Mouse (Mus musculus) brain, embryonic 14.5 days (tissue): ENCODE measurements around the gene Nfkbia.

Experiments
- CTCF ChIP-seq: fragments of 200-500 bp; IDR thresholded peaks from 2 replicates; pipeline ENCODE4 v1.5.1; 2012; ENCODE audit warnings: inconsistent platforms, mild to moderate bottlenecking, moderate library complexity, borderline replicate concordance; ENCODE audit not compliant: insufficient read depth, insufficient read length; ENCODE audit errors: extremely low read depth
- POLR2A ChIP-seq: fragments of 200-500 bp; IDR thresholded peaks from 2 replicates; pipeline ENCODE4 v1.6.1; 2012; ENCODE audit warnings: mild to moderate bottlenecking, inconsistent platforms, borderline replicate concordance; ENCODE audit not compliant: poor library complexity, insufficient read depth, insufficient read length, severe bottlenecking; ENCODE audit errors: extremely low read depth

DNA sequence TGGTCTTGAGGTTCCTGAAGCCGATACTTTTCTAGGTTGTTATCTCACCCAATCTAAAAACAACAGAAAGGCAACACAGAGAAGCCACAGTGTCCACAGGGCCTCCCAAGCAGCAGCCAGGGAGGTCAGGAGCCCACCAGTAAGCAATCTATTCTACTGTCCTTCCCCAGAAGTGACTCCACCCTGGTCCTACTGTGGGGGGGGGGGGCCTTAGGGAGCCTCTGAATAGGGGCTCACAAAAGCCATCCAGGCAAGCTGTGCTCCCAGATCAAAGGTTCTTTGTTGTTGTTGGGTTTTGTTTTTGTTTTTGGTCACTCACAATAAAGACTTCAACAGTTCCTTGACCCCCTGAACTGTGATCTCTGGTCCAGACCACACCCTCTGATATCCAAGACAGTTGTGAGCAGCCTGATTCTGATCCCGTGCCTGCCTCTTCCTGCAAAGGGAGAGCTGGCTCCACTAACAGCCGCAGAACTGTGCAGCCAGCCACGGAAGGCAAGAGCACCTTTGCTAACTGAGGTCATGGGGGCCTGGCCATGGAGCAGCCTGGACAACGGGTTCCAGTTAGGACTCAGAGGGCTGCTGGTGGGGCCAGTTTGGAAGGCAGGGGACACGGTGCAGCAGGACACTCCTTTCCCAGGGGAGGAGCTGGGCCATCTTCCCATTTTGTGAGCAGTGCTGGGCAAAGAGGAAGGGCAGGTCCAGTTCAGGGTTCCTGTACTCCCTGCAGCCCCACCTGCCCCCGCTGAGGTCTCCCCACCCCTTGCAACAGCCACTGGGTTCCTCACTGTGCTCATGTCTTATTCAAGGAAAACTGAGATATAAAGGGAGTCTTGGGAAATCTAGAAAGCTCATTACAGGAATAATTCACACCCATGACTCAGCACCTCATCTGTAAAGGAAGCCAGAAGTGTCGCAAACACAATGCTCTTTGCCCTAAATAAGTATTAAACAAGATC lies 18.9 kb downstream of the Nfkbia start:
- TF ChIP-seq CTCF (no peak), POLR2A (no peak)
